Mouse (Mus musculus) macrophage (primary cell): ENCODE data around the gene Mettl7a2. TPM values are rescaled to one million over a fixed set of nuclear protein-coding genes. Genes with fewer than 3 reads are reported as not detected.
"Not testable (repeated sequence)": the region's sequence is repeated elsewhere in the genome, so short reads cannot be mapped to it uniquely, and the experiment has no call there.

Experiments used
- H3K27ac ChIP-seq: fragments of 350-480 bp; formaldehyde crosslinking; 2 replicates; pipeline ENCODE4 v1.9.0; 2021
- H3K36me3 ChIP-seq: fragments of 350-480 bp; formaldehyde crosslinking; 2 replicates; pipeline ENCODE4 v1.9.0; 2021; ENCODE audit errors: inconsistent target
- H3K4me3 ChIP-seq: fragments of 350-480 bp; formaldehyde crosslinking; 2 replicates; pipeline ENCODE4 v1.9.0; 2021; ENCODE audit errors: inconsistent target
- H3K79me2 ChIP-seq: fragments of 350-480 bp; formaldehyde crosslinking; 2 replicates; pipeline ENCODE4 v1.9.0; 2021; ENCODE audit errors: inconsistent target
- WGBS: methylation state at CpG from one replicate; pipeline ENCODE4 v1.1.7; 2026; ENCODE audit warnings: inconsistent platforms; ENCODE audit not compliant: missing documents; 5-methylcytosine and 5-hydroxymethylcytosine counted together
- polyA plus RNA-seq: library from polyadenylated mRNA; stranded (reverse); fragments of 250-400 nt; gene quantifications from 3 replicates; pipeline ENCODE4 v1.2.4, GENCODE M21; 2018; ENCODE audit warnings: inconsistent platforms

Mettl7a2 gene
- polyA plus RNA-seq, 1 experiment from 2014 or later, result not detected

GRCm38 (mm10) chr15:100364242-100364641, 11.2 kb downstream of the Mettl7a2 start, which contains the start of gene Higd1c:
Gene Higd1c, plus strand, starts transcription at chr15:100364542.
- Histone ChIP-seq H3K36me3 (no peaks in the 10 kb centered on the region), H3K79me2 (no peaks in the 10 kb centered on the region), H3K4me3 (no peak within 1 kb of the TSS), H3K27ac (no peak within 1 kb of the TSS)
- 86% methylated on average over 7 of the region's 7 CpGs for WGBS

DNA sequence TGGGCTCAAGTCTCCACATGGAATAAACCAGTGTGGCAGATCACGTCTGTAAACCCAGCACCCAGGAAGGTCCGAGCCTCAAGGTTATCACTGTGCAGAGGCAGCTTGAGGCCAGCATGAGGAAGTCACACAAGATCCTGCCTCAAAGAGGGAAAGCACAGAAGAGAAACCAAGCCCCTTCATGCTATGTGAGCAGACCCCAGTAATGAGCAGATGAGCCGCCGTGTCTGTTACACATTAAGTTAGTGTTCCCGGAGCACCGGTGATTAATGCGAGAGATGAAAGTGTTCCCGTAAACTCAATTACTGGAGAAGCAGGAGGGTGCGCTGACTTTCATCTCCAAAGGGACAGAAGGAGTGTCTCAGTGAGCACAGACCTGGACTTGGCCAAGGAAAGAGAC, 13.0 kb downstream of the Mettl7a2 start:
- H3K79me2 ChIP-seq, H3K36me3 ChIP-seq, H3K27ac ChIP-seq, H3K4me3 ChIP-seq: not testable (repeated sequence)
- 100% methylated on average over 1 of the region's 9 CpGs for WGBS

DNA sequence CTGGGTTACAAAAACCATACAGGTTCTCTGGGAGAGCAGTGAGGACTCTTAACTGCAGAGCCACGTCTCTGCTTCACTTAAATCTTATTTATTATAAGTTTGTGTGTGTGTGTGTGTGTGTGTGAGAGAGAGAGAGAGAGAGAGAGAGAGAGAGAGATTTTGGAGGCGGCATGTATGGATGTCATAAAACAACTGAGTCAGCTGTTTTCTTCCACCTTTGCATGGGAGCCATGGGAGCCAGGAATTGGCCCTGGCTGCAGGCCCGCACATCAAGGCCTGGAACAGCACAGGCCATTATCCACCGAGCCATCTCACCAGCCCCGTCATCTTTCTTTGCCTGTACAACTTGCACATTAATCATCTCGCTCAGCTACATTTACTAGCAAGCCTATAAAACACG, 14.1 kb downstream of the Mettl7a2 start:
- H3K79me2 ChIP-seq, result no peaks in the 10 kb centered on the region
- no peaks in the 10 kb centered on the region for H3K36me3 ChIP-seq
- 91% methylated on average over 7 of the region's 7 CpGs for WGBS
- no peak overlapping the region for H3K27ac ChIP-seq
- H3K4me3 ChIP-seq, result no peak overlapping the region

DNA sequence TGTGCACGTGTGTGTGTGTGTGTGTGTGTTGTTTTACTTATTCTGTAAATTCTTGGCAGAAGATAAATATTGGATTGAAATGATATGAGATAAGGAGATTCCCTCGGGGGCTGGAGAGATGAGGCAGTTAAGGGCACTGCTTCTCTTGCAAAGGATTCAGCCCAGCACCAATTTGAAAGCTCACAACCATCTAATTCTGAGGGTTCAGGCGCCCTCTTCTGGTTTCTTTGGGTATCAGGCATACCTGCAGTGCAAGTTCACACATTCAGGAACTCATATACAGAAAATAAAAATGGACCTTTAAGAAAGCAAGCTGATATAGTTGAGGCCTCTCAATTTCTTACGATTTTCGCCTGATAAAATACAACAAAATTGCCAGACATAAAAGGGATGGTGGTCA, 22.1 kb downstream of the Mettl7a2 start:
- no peak overlapping the region for H3K27ac ChIP-seq
- no peak overlapping the region for H3K4me3 ChIP-seq
- H3K79me2 ChIP-seq, result no peaks in the 10 kb centered on the region
- no peaks in the 10 kb centered on the region for H3K36me3 ChIP-seq
- 56% methylated on average over 5 of the region's 5 CpGs for WGBS

DNA sequence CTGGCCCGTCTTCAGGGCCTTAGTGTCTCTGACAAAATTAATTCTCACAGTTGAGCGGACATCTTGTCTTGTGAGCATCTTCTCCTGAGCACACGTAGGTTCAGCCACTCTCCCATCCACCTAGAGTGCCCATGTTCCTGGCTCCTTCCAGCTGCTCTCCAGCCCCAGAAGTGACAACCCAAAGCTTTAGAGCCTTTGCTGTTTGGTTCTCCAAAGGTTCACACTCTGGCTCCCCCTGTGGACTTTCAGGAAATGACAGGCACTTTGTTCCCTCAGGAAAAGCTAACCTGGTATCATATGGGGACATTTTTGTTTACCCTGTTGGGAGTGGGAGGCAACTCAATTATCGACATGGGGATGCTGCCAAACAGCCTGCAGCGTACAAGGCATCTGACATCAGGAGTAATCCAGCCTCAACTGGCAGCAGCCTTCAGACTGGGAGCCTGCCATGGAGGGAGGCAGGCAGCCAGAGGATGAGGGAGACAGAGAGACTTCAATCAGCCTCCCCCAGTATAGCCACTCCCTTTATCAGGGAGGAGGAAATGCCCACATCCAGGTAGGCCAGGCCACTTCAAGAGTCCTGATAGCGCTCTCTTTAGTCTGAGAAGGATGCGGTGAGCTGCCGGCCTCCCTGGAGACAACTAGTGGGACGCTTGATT, 25.0 kb downstream of the Mettl7a2 start:
- not testable (repeated sequence) for H3K36me3 ChIP-seq, H3K79me2 ChIP-seq
- no CpG with 5 or more reads among the region's 9 CpGs for WGBS

GRCm38 (mm10) chr15:100379658-100380057, 26.7 kb downstream of the Mettl7a2 start:
- Histone ChIP-seq H3K79me2 (no peaks in the 10 kb centered on the region), H3K27ac (no peak overlapping the region), H3K4me3 (no peak overlapping the region), H3K36me3 (no peaks in the 10 kb centered on the region)
- 75% methylated on average over 2 of the region's 8 CpGs for WGBS

More for the DNA sequence above, 25.0 kb downstream of the Mettl7a2 start:
- not testable (repeated sequence) for H3K27ac ChIP-seq, H3K4me3 ChIP-seq

GRCm38 (mm10) chr15:100380104-100380503, 27.1 kb downstream of the Mettl7a2 start:
- Histone ChIP-seq H3K79me2 (no peaks in the 10 kb centered on the region), H3K27ac (no peak overlapping the region), H3K36me3 (no peaks in the 10 kb centered on the region), H3K4me3 (no peak overlapping the region)
- WGBS, result 81% methylated on average over 1 of the region's 2 CpGs

DNA sequence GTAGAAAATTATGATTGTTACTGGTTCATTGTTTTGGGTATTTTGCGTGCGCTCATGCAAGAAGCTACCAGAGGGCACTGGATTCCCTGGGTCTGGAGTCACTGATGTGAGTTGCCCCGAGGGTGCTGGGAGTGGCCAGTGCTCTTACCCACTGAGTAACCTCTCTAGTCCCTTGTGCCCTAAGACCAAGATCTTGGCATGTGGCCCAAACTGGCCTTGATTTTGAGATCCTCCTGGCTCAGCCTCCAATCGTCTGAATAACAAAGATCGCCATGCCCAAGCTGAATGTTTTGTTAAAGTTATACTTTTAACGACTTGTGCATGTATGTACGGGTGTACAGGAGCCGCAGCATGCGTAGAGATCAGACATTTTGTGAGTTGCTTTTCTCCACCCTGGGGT, 32.7 kb downstream of the Mettl7a2 start:
- Histone ChIP-seq H3K4me3 (no peak overlapping the region), H3K36me3 (no peaks in the 10 kb centered on the region; the same call in 1 of the 2 replicates)
- 88% methylated on average over 9 of the region's 9 CpGs for WGBS

GRCm38 (mm10) chr15:100387544-100388223, 34.7 kb downstream of the Mettl7a2 start:
- H3K4me3 ChIP-seq, result no peak overlapping the region
- H3K79me2 ChIP-seq, result no peaks in the 10 kb centered on the region
- H3K27ac ChIP-seq, result no peak overlapping the region
- WGBS, result 90% methylated on average over 16 of the region's 17 CpGs
- H3K36me3 ChIP-seq, result peaks cover 5% of the 10 kb centered on the region; the same call in 1 of the 2 replicates

More for the DNA sequence above, 32.7 kb downstream of the Mettl7a2 start:
- Histone ChIP-seq H3K79me2 (no peaks in the 10 kb centered on the region), H3K27ac (no peak overlapping the region)

GRCm38 (mm10) chr15:100388224-100388835, 35.3 kb downstream of the Mettl7a2 start:
- H3K36me3 ChIP-seq, result peaks cover 11% of the 10 kb centered on the region
- WGBS, result 36% methylated on average over 4 of the region's 16 CpGs
- no peaks in the 10 kb centered on the region for H3K79me2 ChIP-seq
- H3K4me3 ChIP-seq, result no peak overlapping the region
- no peak overlapping the region for H3K27ac ChIP-seq

DNA sequence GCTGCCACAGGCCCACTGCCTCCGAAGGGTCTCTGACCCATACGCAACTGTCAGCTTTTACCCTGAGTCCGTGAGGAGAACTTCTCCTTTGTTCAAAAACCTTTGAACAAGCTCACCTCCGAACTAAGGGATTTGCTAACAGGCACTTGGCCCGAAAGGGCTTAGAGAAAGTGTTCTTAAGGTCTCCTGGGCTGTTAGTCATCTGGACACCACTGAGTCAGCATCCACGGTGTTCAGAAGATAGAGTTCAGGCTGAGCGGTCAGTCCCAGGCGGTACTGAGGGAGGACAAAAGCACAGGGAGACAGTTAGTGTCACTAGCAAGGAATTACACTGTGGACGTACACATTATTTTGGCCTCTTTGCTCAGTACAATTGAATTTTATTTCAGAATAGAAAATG, 35.9 kb downstream of the Mettl7a2 start:
- WGBS, result 83% methylated on average over 9 of the region's 9 CpGs

DNA sequence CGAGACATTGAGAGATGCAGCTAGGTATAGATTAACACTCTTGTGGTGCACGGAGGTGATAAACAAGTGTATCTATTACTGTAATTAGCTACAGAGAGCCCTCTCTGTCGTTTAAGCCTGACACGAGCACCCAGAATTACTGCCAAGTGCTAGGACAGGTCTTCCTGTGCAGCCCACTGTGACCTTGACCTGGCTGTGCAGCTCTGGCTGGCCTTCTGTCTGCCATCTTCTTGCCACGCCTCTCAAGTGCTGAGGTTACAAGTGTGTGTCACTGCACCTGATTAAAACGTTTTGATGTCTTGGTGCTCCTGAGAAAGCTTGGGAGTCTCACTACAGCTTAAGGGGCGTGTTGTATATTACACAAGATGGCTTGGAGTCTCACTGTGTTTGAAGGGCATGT, 38.1 kb downstream of the Mettl7a2 start:
- no peaks in the 10 kb centered on the region for H3K79me2 ChIP-seq
- 84% methylated on average over 6 of the region's 7 CpGs for WGBS
- H3K4me3 ChIP-seq, result no peak overlapping the region
- H3K36me3 ChIP-seq, result peaks cover 39% of the 10 kb centered on the region
- no peak overlapping the region for H3K27ac ChIP-seq

More for the DNA sequence above, 35.9 kb downstream of the Mettl7a2 start:
- no peak overlapping the region for H3K4me3 ChIP-seq
- H3K79me2 ChIP-seq, result no peaks in the 10 kb centered on the region
- no peak overlapping the region for H3K27ac ChIP-seq
- peaks cover 17% of the 10 kb centered on the region for H3K36me3 ChIP-seq

DNA sequence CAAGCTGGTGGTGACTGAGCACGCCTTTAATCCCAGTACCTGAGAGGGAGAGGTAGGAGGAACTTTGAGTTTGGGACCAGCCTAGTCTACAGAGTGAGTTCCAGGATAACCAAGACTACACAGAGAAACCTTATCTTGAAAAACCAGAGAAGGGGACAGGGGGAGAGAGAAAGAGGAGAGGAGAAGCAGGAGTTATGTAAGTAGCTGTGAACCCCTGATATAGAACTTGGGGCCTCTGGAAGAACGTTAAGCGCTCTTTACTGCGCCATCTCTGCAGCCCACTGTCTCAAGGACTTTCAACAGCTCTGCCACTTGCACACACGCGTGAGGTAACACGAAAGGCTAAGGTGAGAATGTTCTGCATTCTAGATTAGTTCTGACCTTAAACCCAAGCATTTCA, 38.6 kb downstream of the Mettl7a2 start:
- H3K27ac ChIP-seq, result no peak overlapping the region
- H3K79me2 ChIP-seq, result no peaks in the 10 kb centered on the region
- 93% methylated on average over 7 of the region's 7 CpGs for WGBS
- H3K36me3 ChIP-seq, result peaks cover 44% of the 10 kb centered on the region
- H3K4me3 ChIP-seq, result no peak overlapping the region

- Histone ChIP-seq H3K79me2 (no peaks in the 10 kb centered on the region), H3K27ac (no peak overlapping the region), H3K36me3 (peaks cover 58% of the 10 kb centered on the region), H3K4me3 (no peak overlapping the region)
- 95% methylated on average over 3 of the region's 11 CpGs for WGBS
These were observed 40.0 kb downstream of the Mettl7a2 start for GRCm38 (mm10) chr15:100393016-100393415.

- WGBS, result 90% methylated on average over 2 of the region's 3 CpGs
- H3K79me2 ChIP-seq, result no peaks in the 10 kb centered on the region
- H3K36me3 ChIP-seq, result peaks cover 84% of the 10 kb centered on the region
- H3K4me3 ChIP-seq, result no peak overlapping the region
- no peak overlapping the region for H3K27ac ChIP-seq
These were observed 42.6 kb downstream of the Mettl7a2 start for GRCm38 (mm10) chr15:100395561-100395960.
